Mouse (Mus musculus): ENCODE results near the gene Reln.

Gene Reln

GRCm38 (mm10) chr5:21939405-21939804 is 405.1 kb downstream of the Reln start:
- DNase-seq (ENCODE audit: extremely low spot score, low read depth, low spot score): no peak

- DNase-seq (ENCODE audit: extremely low spot score, low read depth, low spot score): no peak
Measured at GRCm38 (mm10) chr5:21938138-21938537, 406.4 kb downstream of the Reln start.

DNA sequence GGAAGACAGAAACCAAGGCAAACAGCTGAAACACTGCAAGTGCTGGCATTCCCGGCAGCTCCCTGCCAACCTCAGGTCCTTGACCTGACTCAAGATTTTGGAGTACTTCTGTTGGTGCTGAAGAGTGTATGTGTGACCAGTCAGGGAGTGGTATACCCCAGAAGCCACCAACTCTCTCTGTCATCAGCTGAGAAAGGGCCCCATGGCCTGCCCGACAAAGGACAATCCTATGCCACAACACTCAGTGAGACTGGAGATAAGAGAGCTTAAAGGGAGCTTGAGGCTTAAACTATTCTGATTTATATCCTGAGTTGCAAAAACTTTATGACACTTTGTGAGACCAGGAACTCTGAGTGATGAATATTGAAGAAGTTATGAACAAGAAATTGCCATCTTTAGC is 407.9 kb downstream of the Reln start:
- DNase-seq (ENCODE audit: extremely low spot score, low read depth, low spot score): no peak

GRCm38 (mm10) chr5:21936096-21936495 is 408.4 kb downstream of the Reln start:
- no peak for DNase-seq (ENCODE audit: extremely low spot score, low read depth, low spot score)

DNA sequence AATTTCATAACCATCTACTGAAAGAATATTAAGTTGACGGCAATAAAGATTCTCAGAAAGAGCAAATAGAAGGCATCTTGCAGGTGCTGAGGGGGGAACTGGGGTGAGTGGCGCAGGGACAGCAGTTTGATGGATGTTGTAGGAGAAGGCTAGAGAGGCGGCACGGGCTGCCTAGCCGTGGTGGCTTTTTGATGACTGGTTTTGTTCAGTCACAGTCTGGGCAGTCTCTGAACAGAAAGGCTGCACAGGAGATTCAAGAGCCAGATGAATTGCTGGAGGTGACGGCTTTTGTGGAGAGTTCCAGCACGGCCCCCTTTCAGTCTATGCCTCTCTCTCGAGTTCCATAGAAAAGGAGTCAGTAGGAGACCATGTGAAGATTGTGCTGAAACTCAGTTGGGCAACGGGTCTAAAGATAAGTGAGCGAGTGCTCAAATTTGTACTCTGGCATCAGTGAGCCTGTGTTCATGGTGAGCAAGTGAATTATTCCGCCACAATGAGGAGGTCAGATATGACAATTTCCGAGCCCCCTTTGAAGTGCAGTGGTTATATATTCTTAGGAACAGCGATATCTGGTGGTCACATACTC is 409.6 kb downstream of the Reln start:
- no peak for DNase-seq (ENCODE audit: extremely low spot score, low read depth, low spot score)

- DNase-seq (ENCODE audit: extremely low spot score, low read depth, low spot score): no peak
Measured at GRCm38 (mm10) chr5:21934173-21934698, 410.3 kb downstream of the Reln start.

DNA sequence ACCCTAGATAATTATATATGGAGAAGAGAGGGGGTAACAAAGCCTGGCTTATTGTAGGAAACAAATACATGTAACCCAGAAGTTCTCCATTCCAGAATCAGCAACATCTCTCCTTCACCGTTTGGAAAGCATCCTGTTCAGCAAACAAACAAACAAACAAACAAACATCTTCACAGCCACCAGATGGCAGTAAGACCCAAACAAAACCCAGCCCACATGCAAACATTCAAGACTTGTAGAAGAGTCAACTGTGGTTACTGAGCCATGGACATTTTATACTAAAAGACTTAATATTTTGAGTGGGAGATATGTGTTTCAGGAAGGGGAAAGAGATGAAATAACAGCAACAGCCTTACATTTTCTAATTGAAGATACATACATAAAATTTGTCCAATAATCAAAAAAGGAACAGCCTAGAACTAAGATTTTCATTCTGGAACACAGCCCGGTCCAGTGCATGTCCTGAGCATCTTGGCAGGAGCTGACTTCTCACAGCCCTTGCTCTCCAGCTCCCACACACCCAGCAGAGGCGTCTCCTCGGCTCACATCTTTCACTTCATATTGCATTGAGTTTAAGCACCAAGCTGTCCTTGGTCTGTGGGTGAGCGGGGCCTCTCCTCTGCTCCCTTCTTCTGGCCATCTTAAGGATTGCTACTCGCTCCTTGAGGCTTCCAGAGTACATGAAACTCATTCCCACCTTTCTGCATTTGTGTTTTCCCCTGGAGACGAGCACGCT is 411.0 kb downstream of the Reln start:
- DNase-seq (ENCODE audit: extremely low spot score, low read depth, low spot score): no peak

DNA sequence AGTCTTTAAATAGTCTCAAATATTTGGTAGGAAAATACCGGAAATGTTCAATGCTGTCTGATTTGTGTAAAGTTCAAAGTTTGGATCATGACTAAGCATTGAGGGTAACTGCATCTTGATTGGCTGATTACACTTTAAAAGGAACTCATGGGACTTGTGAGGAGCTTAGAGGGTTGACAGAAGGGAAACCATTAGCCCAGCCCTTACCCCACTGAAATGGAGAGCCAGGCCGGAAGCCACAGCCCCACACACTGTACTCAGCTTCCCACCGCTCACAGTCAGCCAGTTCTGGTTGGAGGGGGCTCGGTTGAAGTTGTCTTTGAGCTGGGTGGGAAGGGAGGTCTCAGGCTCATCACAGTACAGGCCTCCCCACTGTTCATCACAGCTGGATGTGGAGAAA is 413.4 kb downstream of the Reln start:
- DNase-seq (ENCODE audit: extremely low spot score, low read depth, low spot score): no peak

- DNase-seq (ENCODE audit: extremely low spot score, low read depth, low spot score): no peak
Measured at GRCm38 (mm10) chr5:21920310-21920709, 424.2 kb downstream of the Reln start.

DNA sequence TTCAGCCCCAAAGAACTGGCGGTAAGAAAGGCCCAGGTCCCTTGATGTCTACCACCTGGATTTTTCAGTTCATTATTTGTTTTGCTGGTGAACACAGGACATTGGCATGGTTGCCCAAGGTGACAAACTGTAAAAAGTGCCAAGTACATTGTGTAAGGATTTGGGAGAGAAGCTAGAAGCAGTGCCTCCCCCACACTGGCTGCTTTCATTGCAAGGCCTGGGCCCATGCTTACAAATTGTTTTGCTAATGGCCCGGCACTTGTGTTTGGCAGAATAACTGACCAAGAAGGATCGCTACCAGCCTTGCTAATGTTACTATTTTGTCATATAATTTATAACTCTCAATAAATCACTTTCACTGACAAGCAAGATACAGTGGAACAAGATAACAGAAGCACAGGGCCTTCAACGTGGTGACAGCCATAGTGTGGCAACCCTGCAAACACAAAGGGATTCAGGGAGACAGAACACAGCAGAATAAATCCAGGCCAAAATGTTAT is 425.2 kb downstream of the Reln start:
- no peak for DNase-seq (ENCODE audit: extremely low spot score, low read depth, low spot score)

DNA sequence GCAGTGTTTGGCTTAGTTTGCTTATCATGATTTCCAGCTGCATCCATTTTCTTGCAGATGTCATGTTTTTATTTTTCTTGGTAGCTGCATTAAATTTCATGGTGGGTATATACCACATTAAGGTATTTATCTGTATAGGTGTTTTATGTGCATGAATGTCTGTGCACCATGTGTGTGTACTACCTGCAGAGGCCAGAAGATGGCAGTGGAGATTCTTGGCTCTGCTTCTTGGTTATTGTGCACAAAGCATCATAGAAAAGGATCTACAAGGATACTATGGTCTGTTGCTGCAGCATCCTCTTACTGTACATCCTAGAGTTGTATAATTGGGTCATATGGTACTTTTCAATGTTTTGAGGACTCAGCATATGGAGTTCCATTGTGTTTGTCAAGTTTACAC is 428.5 kb downstream of the Reln start:
- DNase-seq (ENCODE audit: extremely low spot score, low read depth, low spot score): no peak

DNA sequence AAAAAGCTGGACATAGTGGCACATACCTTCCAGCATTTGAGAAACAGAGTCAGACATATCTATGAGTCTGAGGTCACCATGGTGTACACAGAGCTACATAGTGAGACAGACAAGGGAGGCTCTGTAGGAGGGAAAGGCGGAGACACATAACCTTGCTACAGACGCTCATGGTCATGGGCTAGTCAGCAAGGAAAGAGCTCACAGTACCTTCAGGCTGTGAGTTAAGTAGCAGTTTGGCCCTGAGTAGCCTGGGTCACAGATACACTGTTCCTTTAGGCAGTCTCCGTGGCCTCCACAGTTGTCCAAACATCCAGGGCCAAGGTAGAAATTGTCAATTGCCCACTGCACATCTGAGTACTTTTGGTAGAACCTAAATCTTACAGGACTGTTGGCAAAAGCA is 429.7 kb downstream of the Reln start:
- DNase-seq (ENCODE audit: extremely low spot score, low read depth, low spot score): no peak

DNA sequence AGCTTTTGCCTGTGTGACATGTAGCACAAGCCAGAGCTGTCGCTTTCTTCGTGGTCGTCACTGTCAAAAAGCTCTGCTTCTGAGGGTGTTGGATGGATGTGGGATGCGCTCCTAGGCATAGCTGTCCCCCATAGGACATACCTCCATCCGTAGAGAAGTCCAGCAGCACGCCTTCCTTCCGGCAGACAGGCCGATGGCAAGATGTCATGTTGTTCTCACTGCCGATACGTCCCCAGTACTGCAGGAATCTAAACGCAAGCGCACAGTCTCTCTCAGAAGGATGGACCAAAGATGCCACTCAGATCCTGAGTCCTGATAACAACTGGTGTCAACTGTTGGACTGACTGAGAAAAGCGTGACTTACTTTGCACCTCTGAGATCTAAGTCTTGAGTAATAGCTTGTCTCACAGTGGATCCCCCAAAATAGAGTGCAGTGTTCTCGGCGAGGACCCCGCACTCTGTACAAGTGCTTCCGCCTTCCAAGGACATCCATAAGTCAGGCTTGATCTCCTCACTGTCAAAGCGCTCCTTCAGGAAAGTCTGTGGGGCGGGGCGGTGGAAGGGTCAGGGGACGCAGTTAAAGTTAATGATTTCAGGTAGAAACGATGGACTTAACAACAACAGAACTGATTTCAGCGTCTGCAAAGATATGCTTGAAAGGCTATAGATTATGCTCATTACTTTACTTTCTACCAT is 431.5 kb downstream of the Reln start:
- DNase-seq (ENCODE audit: extremely low spot score, low read depth, low spot score): no peak

DNA sequence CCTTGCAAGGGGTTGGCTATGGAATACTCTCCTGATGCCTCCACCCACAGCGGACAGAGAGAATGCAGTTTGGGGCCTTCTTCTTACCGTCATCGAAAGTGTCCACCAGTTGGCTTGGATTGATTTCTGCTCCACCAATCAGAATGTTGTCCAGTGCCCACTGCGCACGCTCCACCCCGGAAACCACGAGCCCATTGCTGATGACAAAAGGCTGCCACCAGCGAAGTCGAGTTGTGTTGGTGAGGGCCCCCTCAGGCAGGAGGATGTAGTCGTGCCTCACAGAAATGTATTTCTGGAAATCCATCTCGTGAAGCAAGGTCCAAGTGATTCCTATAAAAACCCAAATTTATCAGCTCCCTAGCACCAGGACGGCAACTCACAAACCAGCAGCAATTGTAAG is 433.8 kb downstream of the Reln start:
- DNase-seq (ENCODE audit: extremely low spot score, low read depth, low spot score): no peak

DNA sequence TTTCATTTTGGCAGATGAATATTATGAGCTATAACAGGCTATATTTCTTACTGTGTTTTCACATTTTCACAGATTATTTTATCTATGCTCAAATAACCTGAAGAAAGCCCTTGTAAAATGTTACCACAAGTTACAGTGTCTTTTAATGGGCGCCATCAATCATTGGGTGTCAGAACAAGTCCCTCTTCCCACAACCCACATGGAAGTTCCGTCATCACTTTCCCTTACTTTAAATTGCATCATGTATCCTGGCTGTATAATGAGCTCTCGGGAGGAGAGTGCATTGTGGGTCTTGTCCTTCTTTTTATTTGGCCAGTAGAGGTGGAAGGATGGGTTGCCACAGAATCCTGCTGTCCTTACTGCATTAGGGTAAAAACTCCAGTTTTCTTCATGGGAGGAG is 434.8 kb downstream of the Reln start:
- DNase-seq (ENCODE audit: extremely low spot score, low read depth, low spot score): no peak

DNA sequence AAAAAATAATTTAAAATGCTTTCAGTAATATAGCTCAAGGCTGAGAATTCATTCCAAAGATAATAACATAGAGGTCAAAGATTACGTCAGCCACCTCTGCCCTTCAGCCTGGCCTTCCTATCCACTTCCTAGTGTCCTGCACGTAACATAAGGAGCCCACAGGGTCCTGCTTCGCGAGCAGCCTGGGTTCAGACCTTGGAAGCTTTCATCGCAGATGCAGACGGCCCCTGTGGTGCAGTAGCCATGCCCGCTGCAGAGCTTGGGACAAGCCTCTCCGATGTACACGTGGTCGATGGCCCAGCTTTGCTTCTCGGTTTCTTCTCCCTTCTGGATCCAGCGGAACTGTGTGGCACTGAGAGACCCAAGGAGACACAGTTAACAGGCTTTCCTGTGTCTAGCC is 443.1 kb downstream of the Reln start:
- no peak for DNase-seq (ENCODE audit: extremely low spot score, low read depth, low spot score)

DNA sequence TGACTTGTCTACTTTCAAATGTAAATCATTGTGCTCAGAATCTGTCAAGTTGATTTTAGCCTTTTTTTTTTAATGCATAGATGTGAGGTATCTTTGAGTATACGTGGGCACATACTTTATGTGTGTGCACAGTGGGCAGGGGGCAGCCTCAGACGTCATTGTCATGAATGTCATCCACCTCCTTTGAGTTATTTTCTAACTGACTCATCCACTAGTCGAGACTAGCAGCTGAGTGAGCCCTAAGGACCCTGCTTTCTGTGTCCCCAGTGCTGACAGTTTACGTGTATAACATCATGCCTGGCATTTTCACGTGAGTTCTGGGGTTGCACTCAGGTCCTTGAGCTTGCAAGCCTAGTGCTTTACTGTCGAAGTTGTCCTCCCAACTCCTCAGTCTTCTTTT is 443.6 kb downstream of the Reln start:
- DNase-seq (ENCODE audit: extremely low spot score, low read depth, low spot score): no peak

DNA sequence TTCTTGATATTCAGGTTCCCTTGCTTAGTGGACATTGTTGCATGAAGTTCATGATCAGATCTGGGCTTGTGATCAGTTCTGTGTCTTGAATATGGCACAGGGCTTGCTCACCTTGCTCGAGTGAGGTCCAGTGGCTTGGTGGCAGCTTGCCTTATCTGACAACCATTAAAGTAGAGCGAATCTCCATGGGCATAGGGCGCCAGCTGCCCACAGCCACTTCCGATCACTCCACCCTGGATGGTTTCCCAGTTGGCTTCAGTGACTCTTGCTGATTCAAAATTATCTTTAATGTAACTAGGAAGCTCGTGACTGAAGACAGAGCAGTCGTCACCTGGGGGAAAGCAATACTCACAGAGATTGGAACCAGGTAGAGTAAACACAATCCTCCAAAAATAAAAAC is 445.6 kb downstream of the Reln start:
- no peak for DNase-seq (ENCODE audit: extremely low spot score, low read depth, low spot score)

DNA sequence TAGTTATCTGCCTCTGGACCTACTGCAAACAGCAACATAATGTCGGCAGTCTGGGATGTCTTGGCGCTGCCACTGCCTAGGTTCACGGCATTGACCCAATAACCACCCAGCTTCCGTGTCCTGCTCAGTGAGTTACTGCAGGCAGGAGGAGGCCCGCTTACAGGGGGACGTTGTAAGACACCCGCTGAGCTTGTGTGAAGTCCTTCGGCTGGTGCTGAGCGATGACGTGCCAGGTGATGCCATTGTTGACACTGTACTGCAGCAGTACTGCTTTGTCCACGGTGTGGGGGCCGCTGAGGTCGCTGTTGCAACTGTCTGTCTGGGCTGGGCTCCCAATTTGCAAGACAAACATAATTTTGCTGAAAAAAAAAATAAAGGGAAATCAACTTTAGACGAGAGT is 447.9 kb downstream of the Reln start:
- no peak for DNase-seq (ENCODE audit: extremely low spot score, low read depth, low spot score)

GRCm38 (mm10) chr5:21894168-21894567 is 450.3 kb downstream of the Reln start:
- DNase-seq (ENCODE audit: extremely low spot score, low read depth, low spot score): no peak

GRCm38 (mm10) chr5:21866750-21867149 is 477.8 kb downstream of the Reln start:
- no peak for DNase-seq (ENCODE audit: extremely low spot score, low read depth, low spot score)

GRCm38 (mm10) chr5:21866311-21866712 is 478.2 kb downstream of the Reln start:
- DNase-seq (ENCODE audit: extremely low spot score, low read depth, low spot score): no peak

All from hindlimb bud, embryonic 11.5 days (tissue).